Mouse (Mus musculus) ES-E14 (cell line): ENCODE results near the gene Tradd. TPM values are rescaled to one million over a fixed set of nuclear protein-coding genes. Genes with fewer than 3 reads are reported as not detected.
A peak's percentile ranks its signal among the peaks of the same experiment; 100 is the strongest.

Source experiments
- DNase-seq: peaks from one replicate; pipeline ENCODE4 v3.0.0-alpha.2; 2013; ENCODE audit warnings: low read depth, low spot score
- H3K27ac ChIP-seq: 2 replicates; pipeline ENCODE4 v1.5.1; 2012; ENCODE audit warnings: low read depth, mild to moderate bottlenecking, low read length, moderate library complexity, mixed read lengths; ENCODE audit not compliant: poor library complexity, insufficient read depth, severe bottlenecking
- H3K36me3 ChIP-seq: 2 replicates; pipeline ENCODE4 v1.6.1; 2012; ENCODE audit warnings: mild to moderate bottlenecking, low read length, moderate library complexity, mixed read lengths; ENCODE audit not compliant: control insufficient read depth, poor library complexity, insufficient read depth, severe bottlenecking
- H3K4me1 ChIP-seq, 2 experiments: fragments of 150-350 bp in 1 of 2; sonication (generic) in 1 of 2; 2 replicates each; pipeline ENCODE4 v1.6.1; 2012; ENCODE audit warnings: low read length in 2 of 2, mild to moderate bottlenecking in 1 of 2, mixed read lengths in 1 of 2; ENCODE audit not compliant: control insufficient read depth in 2 of 2, insufficient read depth in 2 of 2, poor library complexity in 1 of 2
- H3K4me3 ChIP-seq, 2 experiments: fragments of 150-350 bp in 1 of 2; sonication (generic) in 1 of 2; 2 replicates each; pipeline ENCODE4 v1.5.1; 2012; ENCODE audit warnings: low read length in 2 of 2, low read depth in 1 of 2, mild to moderate bottlenecking in 1 of 2, mixed read lengths in 1 of 2; ENCODE audit not compliant: insufficient read depth in 1 of 2, poor library complexity in 1 of 2, severe bottlenecking in 1 of 2
- H3K9ac ChIP-seq: 2 replicates; pipeline ENCODE4 v1.6.1; 2012; ENCODE audit warnings: low read depth, mild to moderate bottlenecking, low read length, mixed read lengths; ENCODE audit not compliant: poor library complexity, insufficient read depth, severe bottlenecking
- H3K9me3 ChIP-seq: fragments of 150-350 bp; sonication (generic); 2 replicates; pipeline ENCODE4 v1.6.1; 2012; ENCODE audit warnings: low read depth, mild to moderate bottlenecking, low read length; ENCODE audit not compliant: control insufficient read depth, insufficient read depth
- CHD2 ChIP-seq: IDR thresholded peaks from 2 replicates; pipeline ENCODE4 v1.6.1; 2014; ENCODE audit warnings: mild to moderate bottlenecking, low read depth, low read length, inconsistent platforms
- HCFC1 ChIP-seq: IDR thresholded peaks from 2 replicates; pipeline ENCODE4 v1.6.1; 2012; ENCODE audit warnings: low read length, inconsistent platforms, borderline replicate concordance; ENCODE audit not compliant: insufficient read depth
- MAFK ChIP-seq: IDR thresholded peaks from 2 replicates; pipeline ENCODE4 v1.6.1; 2014; ENCODE audit warnings: mild to moderate bottlenecking, low read depth, low read length, inconsistent platforms; ENCODE audit not compliant: insufficient read depth
- ZC3H11A ChIP-seq: IDR thresholded peaks from 2 replicates; pipeline ENCODE4 v1.6.1; 2012; ENCODE audit warnings: low read depth, mild to moderate bottlenecking, inconsistent platforms, low read length, borderline replicate concordance
- ZNF384 ChIP-seq: IDR thresholded peaks from 2 replicates; pipeline ENCODE4 v1.6.1; 2012; ENCODE audit warnings: low read depth, low read length, inconsistent platforms
- in situ Hi-C, 2 experiments: fragments of 600-800 bp; cut with MboI; formaldehyde crosslinking; loops; one replicate each; pipeline ENCODE4 v1.15.1; 2025; ENCODE audit warnings: low sequenced_read_pairs in 2 of 2, inconsistent platforms in 1 of 2; ENCODE audit not compliant: unreplicated experiment in 2 of 2
- total RNA-seq: library from RNA; depleted of rRNA; stranded (reverse); fragments of 300-350 nt; gene quantifications from 2 replicates; pipeline ENCODE4 v1.2.3, GENCODE M21; 2012

Tradd gene
- total RNA-seq, 1 experiment = 7.6 TPM

- H3K36me3 ChIP-seq = no peaks in the 10 kb centered on the region
- no peak overlapping the region for H3K27ac ChIP-seq
- peak overlapping the region; percentile 50 to 58 for H3K4me3 ChIP-seq
- in situ Hi-C loops = loop anchor here in 1 of 2 experiments (25.0 kb wide), 1 partner anchor 632 kb away; the partner anchor contains the start of genes Ciao2b and Rrad
- H3K9ac ChIP-seq = peak overlapping the region; percentile 27; the same call in 1 of the 2 replicates
- TF ChIP-seq MAFK (no peak), HCFC1 (no peak), ZC3H11A (no peak), CHD2 (no peak), ZNF384 (no peak)
- peaks cover 0 to 15% of the 10 kb centered on the region in 2 experiments; a peak in 2 of 4 replicates for H3K4me1 ChIP-seq
- DNase-seq = no peak
- no peaks in the 10 kb centered on the region for H3K9me3 ChIP-seq
Measured at GRCm38 (mm10) chr8:105269075-105269458, 4.7 kb upstream of the Tradd start.

GRCm38 (mm10) chr8:105268342-105269074 is 4.1 kb upstream of the Tradd start:
- in situ Hi-C loops = loop anchor here in 1 of 2 experiments (25.0 kb wide), 1 partner anchor 631 kb away; the partner anchor contains the start of genes Ciao2b and Rrad
- no peak overlapping the region for H3K27ac ChIP-seq
- no peaks in the 10 kb centered on the region for H3K36me3 ChIP-seq
- H3K4me1 ChIP-seq = peaks cover 0 to 15% of the 10 kb centered on the region in 2 experiments; a peak in 2 of 4 replicates
- DNase-seq = no peak
- H3K4me3 ChIP-seq = peak overlapping the region; percentile 50 to 58
- peak overlapping the region; percentile 27; the same call in 1 of the 2 replicates for H3K9ac ChIP-seq
- TF ChIP-seq MAFK (no peak), ZC3H11A (no peak), CHD2 (no peak), ZNF384 (no peak), HCFC1 (no peak)
- H3K9me3 ChIP-seq = no peaks in the 10 kb centered on the region

- no peak for TF ChIP-seq HCFC1
- no peak for TF ChIP-seq CHD2
- no peak for TF ChIP-seq ZNF384
- TF ChIP-seq MAFK = no peak
- H3K4me1 ChIP-seq = peaks cover 0 to 15% of the 10 kb centered on the region in 2 experiments; a peak in 2 of 4 replicates
- no peak for DNase-seq
- no peak overlapping the region for H3K27ac ChIP-seq
- in situ Hi-C loops = loop anchor here in 1 of 2 experiments (25.0 kb wide), 1 partner anchor 629 kb away; the partner anchor contains the start of genes Ciao2b and Rrad
- H3K4me3 ChIP-seq = no peak overlapping the region
- no peaks in the 10 kb centered on the region for H3K9me3 ChIP-seq
- no peak overlapping the region for H3K9ac ChIP-seq
- no peaks in the 10 kb centered on the region for H3K36me3 ChIP-seq
Measured at GRCm38 (mm10) chr8:105266775-105267174, 2.4 kb upstream of the Tradd start.

GRCm38 (mm10) chr8:105265128-105265527 is 719 bp upstream of the Tradd start:
- no peak overlapping the region for H3K27ac ChIP-seq
- H3K36me3 ChIP-seq = no peaks in the 10 kb centered on the region
- in situ Hi-C loops = loop anchor here in 1 of 2 experiments (25.0 kb wide), 1 partner anchor 628 kb away; the partner anchor contains the start of genes Ciao2b and Rrad
- H3K4me3 ChIP-seq = no peak overlapping the region
- no peaks in the 10 kb centered on the region for H3K9me3 ChIP-seq
- peaks cover 0 to 12% of the 10 kb centered on the region in 2 experiments; a peak in 2 of 4 replicates for H3K4me1 ChIP-seq
- no peak overlapping the region for H3K9ac ChIP-seq
- TF ChIP-seq CHD2 (no peak), HCFC1 (no peak), MAFK (no peak), ZC3H11A (no peak), ZNF384 (no peak)
- no peak for DNase-seq
